Mouse (Mus musculus): ENCODE measurements around the gene Mmachc.
"Not testable (repeated sequence)": the region's sequence is repeated elsewhere in the genome, so short reads cannot be mapped to it uniquely, and the experiment has no call there.

Gene Mmachc

GRCm38 (mm10) chr4:116689309-116689876 lies 18.8 kb downstream of the Mmachc start:
- DNase-seq (ENCODE audit: low spot score), result no peak

- DNase-seq (ENCODE audit: low spot score), result no peak
Measured at GRCm38 (mm10) chr4:116687041-116687440, 21.2 kb downstream of the Mmachc start.

GRCm38 (mm10) chr4:116685402-116686061 lies 22.7 kb downstream of the Mmachc start, which contains the start of gene Prdx1:
Gene Prdx1, plus strand, starts transcription at chr4:116685544.
- DNase-seq (ENCODE audit: low spot score), result peak; percentile 87

GRCm38 (mm10) chr4:116684665-116685064 lies 23.5 kb downstream of the Mmachc start:
- DNase-seq (ENCODE audit: low spot score), result no peak

GRCm38 (mm10) chr4:116683957-116684356 lies 24.2 kb downstream of the Mmachc start:
- DNase-seq (ENCODE audit: low spot score), result no peak

- not testable (repeated sequence) for DNase-seq (ENCODE audit: low spot score)
Measured at GRCm38 (mm10) chr4:116680521-116680920, 27.7 kb downstream of the Mmachc start.

- no peak for DNase-seq (ENCODE audit: low spot score)
Measured at GRCm38 (mm10) chr4:116679141-116679540, 29.1 kb downstream of the Mmachc start.

GRCm38 (mm10) chr4:116677808-116678207 lies 30.4 kb downstream of the Mmachc start:
- no peak for DNase-seq (ENCODE audit: low spot score)

- DNase-seq (ENCODE audit: low spot score), result no peak
Measured at GRCm38 (mm10) chr4:116676027-116676426, 32.2 kb downstream of the Mmachc start.

- DNase-seq (ENCODE audit: low spot score), result not testable (repeated sequence)
Measured at GRCm38 (mm10) chr4:116674761-116675160, 33.4 kb downstream of the Mmachc start.

- no peak for DNase-seq (ENCODE audit: low spot score)
Measured at GRCm38 (mm10) chr4:116672785-116673184, 35.4 kb downstream of the Mmachc start.

GRCm38 (mm10) chr4:116669291-116669690 lies 38.9 kb downstream of the Mmachc start:
- DNase-seq (ENCODE audit: low spot score), result no peak

- no peak for DNase-seq (ENCODE audit: low spot score)
Measured at GRCm38 (mm10) chr4:116668145-116668544, 40.1 kb downstream of the Mmachc start.

- no peak for DNase-seq (ENCODE audit: low spot score)
Measured at GRCm38 (mm10) chr4:116666625-116667024, 41.6 kb downstream of the Mmachc start.

GRCm38 (mm10) chr4:116661998-116662397 lies 46.2 kb downstream of the Mmachc start:
- no peak for DNase-seq (ENCODE audit: low spot score)

GRCm38 (mm10) chr4:116660829-116661228 lies 47.4 kb downstream of the Mmachc start:
- DNase-seq (ENCODE audit: low spot score), result no peak

GRCm38 (mm10) chr4:116659916-116660315 lies 48.3 kb downstream of the Mmachc start:
- not testable (repeated sequence) for DNase-seq (ENCODE audit: low spot score)

GRCm38 (mm10) chr4:116659474-116659873 lies 48.7 kb downstream of the Mmachc start:
- no peak for DNase-seq (ENCODE audit: low spot score)

- no peak for DNase-seq (ENCODE audit: low spot score)
Measured at GRCm38 (mm10) chr4:116657971-116658370, 50.2 kb downstream of the Mmachc start.

GRCm38 (mm10) chr4:116655658-116656057 lies 52.5 kb downstream of the Mmachc start:
- no peak for DNase-seq (ENCODE audit: low spot score)

- DNase-seq (ENCODE audit: low spot score), result no peak
Measured at GRCm38 (mm10) chr4:116655100-116655499, 53.1 kb downstream of the Mmachc start.

- no peak for DNase-seq (ENCODE audit: low spot score)
Measured at GRCm38 (mm10) chr4:116653228-116653627, 55.0 kb downstream of the Mmachc start.

Measured in spleen, adult 12 weeks (tissue).